Mouse (Mus musculus) stomach, postnatal 0 days (tissue): Measurements from ENCODE around the gene Nectin1. TPM values are rescaled to one million over a fixed set of nuclear protein-coding genes. Genes with fewer than 3 reads are reported as not detected.

ENCODE experiments used
- ATAC-seq: fragments of 200-750 bp; cut with Nextera tagmentation; 2 replicates; pipeline ENCODE4 v1.8.0; 2017; ENCODE audit not compliant: low FRiP score, low TSS enrichment
- DNase-seq: peaks from one replicate; pipeline ENCODE4 v3.0.0-alpha.2; 2016; ENCODE audit warnings: low spot score
- H3K27ac ChIP-seq: fragments of 300-500 bp; sonication (generic); replicated peaks from 2 replicates; pipeline ENCODE4 v1.5.1; 2014; ENCODE audit warnings: mild to moderate bottlenecking, control low read depth
- H3K27me3 ChIP-seq: fragments of 300-500 bp; sonication (generic); 2 replicates; pipeline ENCODE4 v1.6.1; 2014; ENCODE audit warnings: low read length; ENCODE audit not compliant: control insufficient read depth, insufficient read depth
- H3K36me3 ChIP-seq: fragments of 300-500 bp; sonication (generic); 2 replicates; pipeline ENCODE4 v1.6.1; 2014; ENCODE audit warnings: low read length, mixed read lengths; ENCODE audit not compliant: control insufficient read depth, insufficient read depth
- H3K4me1 ChIP-seq: fragments of 300-500 bp; sonication (generic); replicated peaks from 2 replicates; pipeline ENCODE4 v1.6.1; 2014; ENCODE audit warnings: antibody characterized with exemption; ENCODE audit not compliant: control insufficient read depth, insufficient read depth
- H3K4me2 ChIP-seq: fragments of 300-500 bp; sonication (generic); replicated peaks from 2 replicates; pipeline ENCODE4 v1.6.1; 2014; ENCODE audit warnings: low read depth, mild to moderate bottlenecking, control low read depth, moderate library complexity
- H3K4me3 ChIP-seq: fragments of 300-500 bp; sonication (generic); 2 replicates; pipeline ENCODE4 v1.5.1; 2014; ENCODE audit warnings: low read depth, low read length, control low read depth
- H3K9ac ChIP-seq: fragments of 300-500 bp; sonication (generic); 2 replicates; pipeline ENCODE4 v1.6.1; 2014; ENCODE audit warnings: mild to moderate bottlenecking, low read length, control low read depth, mixed read lengths
- H3K9me3 ChIP-seq: fragments of 300-500 bp; sonication (generic); 2 replicates; pipeline ENCODE4 v1.6.1; 2016; ENCODE audit warnings: low read length; ENCODE audit not compliant: control insufficient read depth
- CTCF ChIP-seq: IDR thresholded peaks from 2 replicates; pipeline ENCODE4 v1.5.1; 2016; ENCODE audit warnings: antibody characterized with exemption, low read depth, mild to moderate bottlenecking, moderate library complexity
- EP300 ChIP-seq: optimal IDR thresholded peaks from 2 replicates; pipeline ENCODE3; 2016; ENCODE audit warnings: antibody characterized with exemption
- WGBS: fragments of 180-500 bp; shearing (Covaris S2); extraction: QIAGEN DNeasy Blood & Tissue Kit; methylation state at CpG from one replicate; pipeline ENCODE4 v1.1.7; 2014; 5-methylcytosine and 5-hydroxymethylcytosine counted together
- polyA plus RNA-seq: library from polyadenylated mRNA; unstranded; fragments of >200 nt; fragmentation: Nextera tagmentation; extraction: Ambion mirVana; gene quantifications from 2 replicates; pipeline ENCODE4 v1.2.1, GENCODE M21; 2015

The Nectin1 gene
- 5.9 and 6.7 TPM in 2 replicates for polyA plus RNA-seq

DNA sequence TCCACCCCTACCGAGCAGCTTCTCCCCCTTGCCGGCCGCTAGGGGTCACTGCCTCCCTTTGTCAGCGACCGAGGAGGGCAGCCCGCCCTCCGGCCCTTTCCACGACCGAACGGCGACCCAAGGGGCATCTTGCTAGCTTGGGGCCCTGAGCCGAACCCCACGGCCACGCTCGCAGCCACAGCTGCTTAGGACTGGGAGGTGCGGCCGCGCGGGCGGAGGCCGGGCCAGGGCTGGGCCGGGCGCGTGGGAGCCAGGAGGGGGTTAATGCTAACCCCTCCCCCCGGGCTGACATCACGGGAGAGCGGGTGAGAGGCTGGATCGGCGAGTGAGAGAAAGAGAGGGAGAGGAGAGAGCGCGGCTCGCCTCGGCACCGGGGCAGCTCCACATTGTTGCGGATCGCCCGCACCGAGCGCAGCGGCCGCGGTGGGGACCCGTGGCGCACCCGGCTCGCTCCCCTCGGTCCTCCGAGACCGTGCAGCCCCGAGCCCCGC, at the start of gene Nectin1:
TSS of gene Nectin1 (plus strand) at position 338 of the 491 bp plus-strand sequence.
- Histone ChIP-seq H3K27me3 (no peaks in the 10 kb centered on the region), H3K27ac (peak within 1 kb of the TSS; percentile 94), H3K4me2 (peak within 1 kb of the TSS; percentile 99), H3K9ac (peak within 1 kb of the TSS; percentile 79), H3K36me3 (no peaks in the 10 kb centered on the region), H3K9me3 (no peaks in the 10 kb centered on the region), H3K4me3 (peak within 1 kb of the TSS; percentile 86), H3K4me1 (no peaks in the 10 kb centered on the region)
- ATAC-seq (peak; percentile 90), DNase-seq (peak; percentile 90)
- TF ChIP-seq EP300 (no peak), CTCF (peak; percentile 93)
- under 1% methylated on average over 39 of the region's 51 CpGs for WGBS

DNA sequence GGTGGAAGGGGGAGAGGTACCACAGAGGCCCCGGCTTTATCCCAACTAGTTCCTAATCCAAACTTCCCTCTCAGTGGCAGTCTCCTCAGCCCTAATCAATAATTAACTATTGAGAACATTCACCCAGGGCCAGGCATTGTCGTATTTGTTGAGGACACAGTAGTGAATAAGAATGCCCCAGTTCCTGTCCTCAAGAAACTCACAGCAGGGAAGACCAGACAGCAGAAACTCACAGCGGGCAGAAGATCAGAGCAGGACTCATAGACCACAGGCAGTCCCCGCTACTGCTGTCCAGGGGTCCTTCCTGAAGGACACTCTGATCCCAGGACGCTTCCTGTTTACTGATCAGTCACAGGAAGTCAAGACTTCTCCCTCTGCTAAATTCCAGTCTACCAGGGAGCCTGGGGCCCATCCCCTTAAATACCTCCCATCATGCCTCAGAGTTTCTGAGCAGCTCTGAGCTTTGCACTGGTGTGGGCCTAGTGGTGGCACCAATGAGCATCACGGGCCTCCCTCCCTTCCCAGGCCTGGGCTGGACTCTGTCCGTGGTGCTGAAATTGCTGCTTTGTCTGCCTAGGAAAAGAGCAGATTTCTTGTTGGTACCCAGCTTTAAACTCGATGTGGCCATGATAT, 45.6 kb upstream of the Nectin1 start:
- DNase-seq, result peak; percentile 87
- Histone ChIP-seq H3K4me2 (no peak overlapping the region), H3K36me3 (no peaks in the 10 kb centered on the region), H3K9ac (no peak overlapping the region), H3K27me3 (no peaks in the 10 kb centered on the region), H3K4me1 (no peaks in the 10 kb centered on the region), H3K9me3 (no peaks in the 10 kb centered on the region), H3K27ac (no peak overlapping the region), H3K4me3 (no peak overlapping the region)
- TF ChIP-seq EP300 (no peak), CTCF (peak; percentile 59)
- ATAC-seq, result peak; percentile 57; the same call in 1 of the 2 replicates
- 7% methylated on average over 8 of the region's 8 CpGs for WGBS

DNA sequence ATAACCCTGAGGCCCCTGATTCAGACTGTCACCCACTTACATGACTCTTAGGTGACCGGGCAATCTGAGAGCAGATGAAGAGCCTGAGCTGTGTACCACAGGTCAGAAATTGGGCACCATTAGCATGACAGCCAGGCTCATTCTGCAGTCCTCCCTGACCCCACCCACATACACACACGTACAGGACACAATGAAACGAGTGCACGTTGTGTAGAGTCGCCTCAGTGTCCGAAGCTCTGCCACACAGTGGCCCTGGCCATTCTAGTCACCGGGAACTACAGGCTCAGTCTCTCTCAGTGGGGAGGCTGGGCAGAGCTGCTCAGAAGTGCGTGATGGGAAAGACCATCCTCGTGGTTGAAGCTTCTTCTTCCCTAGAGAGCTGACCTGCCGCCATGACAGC, 44.9 kb upstream of the Nectin1 start:
- Histone ChIP-seq H3K27ac (no peak overlapping the region), H3K27me3 (no peaks in the 10 kb centered on the region), H3K9me3 (no peaks in the 10 kb centered on the region), H3K4me3 (no peak overlapping the region), H3K36me3 (no peaks in the 10 kb centered on the region), H3K4me2 (no peak overlapping the region), H3K9ac (no peak overlapping the region), H3K4me1 (no peaks in the 10 kb centered on the region)
- ATAC-seq (no peak), DNase-seq (no peak)
- WGBS, result 84% methylated on average over 10 of the region's 10 CpGs
- TF ChIP-seq EP300, result no peak
- no peak for TF ChIP-seq CTCF

DNA sequence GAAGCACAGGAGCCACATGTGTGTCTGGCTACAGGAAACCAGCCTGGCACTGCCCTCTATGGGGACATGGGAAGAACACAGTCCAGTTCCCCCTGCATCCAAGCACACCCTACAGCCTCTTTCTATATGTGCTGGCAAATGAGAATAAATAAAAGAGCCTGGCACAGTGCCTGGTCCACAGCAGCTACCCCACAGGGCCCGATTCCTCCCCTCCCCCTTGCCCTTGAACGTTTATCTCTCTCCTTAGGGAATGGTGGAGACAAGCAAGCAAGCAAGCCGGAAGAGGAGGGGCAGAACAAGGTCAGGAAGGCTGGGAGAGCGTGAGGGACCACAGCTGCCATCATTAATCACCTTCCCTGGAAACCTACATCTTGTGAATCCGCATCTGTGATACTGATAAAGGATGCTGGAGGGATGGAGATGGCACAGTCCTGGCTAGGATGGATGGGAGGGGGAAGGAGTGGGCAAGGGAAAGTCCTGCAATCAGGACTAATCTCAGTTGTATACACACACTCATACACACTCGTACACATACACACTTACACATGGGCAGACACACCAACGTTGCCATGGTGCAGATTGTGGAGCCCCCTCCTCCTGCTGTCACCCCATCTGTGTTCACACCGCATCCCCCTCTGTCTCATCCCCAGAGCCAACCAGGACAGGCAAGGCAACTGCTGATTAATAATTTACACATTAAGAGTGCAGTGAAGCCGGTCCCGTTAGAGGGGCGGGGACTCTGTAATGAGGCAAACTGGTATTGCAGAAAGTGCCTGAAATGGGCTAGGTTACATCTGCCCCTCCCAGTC, 44.2 kb upstream of the Nectin1 start:
- Histone ChIP-seq H3K4me2 (no peak overlapping the region), H3K9ac (no peak overlapping the region), H3K9me3 (no peaks in the 10 kb centered on the region), H3K27me3 (no peaks in the 10 kb centered on the region), H3K27ac (no peak overlapping the region), H3K4me3 (no peak overlapping the region), H3K36me3 (no peaks in the 10 kb centered on the region), H3K4me1 (no peaks in the 10 kb centered on the region)
- TF ChIP-seq EP300 (no peak), CTCF (no peak)
- no peak for ATAC-seq
- 51% methylated on average over 11 of the region's 11 CpGs for WGBS
- DNase-seq, result no peak

DNA sequence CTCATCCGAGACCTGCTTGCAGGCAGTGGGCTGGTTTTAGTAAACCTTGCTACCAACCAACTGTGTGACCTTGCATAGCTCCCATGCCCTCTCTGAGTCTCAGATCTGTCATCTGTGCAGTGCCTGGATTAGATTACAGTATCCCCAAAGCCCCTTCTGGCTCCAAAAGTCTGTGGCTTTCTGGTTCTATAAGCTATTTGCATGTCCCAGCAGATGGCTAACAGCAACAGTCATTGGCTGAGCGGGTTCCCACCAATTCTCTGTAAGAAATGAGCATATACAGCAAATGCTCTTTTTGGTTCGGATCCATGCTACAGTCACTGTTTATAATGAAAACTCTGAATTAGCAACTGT, 43.6 kb upstream of the Nectin1 start:
- TF ChIP-seq EP300 (no peak), CTCF (no peak)
- Histone ChIP-seq H3K9me3 (no peaks in the 10 kb centered on the region), H3K27me3 (no peaks in the 10 kb centered on the region), H3K4me2 (no peak overlapping the region), H3K4me3 (no peak overlapping the region), H3K9ac (no peak overlapping the region), H3K27ac (no peak overlapping the region), H3K4me1 (no peaks in the 10 kb centered on the region), H3K36me3 (no peaks in the 10 kb centered on the region)
- ATAC-seq, result no peak
- 55% methylated on average over 3 of the region's 3 CpGs for WGBS
- no peak for DNase-seq

DNA sequence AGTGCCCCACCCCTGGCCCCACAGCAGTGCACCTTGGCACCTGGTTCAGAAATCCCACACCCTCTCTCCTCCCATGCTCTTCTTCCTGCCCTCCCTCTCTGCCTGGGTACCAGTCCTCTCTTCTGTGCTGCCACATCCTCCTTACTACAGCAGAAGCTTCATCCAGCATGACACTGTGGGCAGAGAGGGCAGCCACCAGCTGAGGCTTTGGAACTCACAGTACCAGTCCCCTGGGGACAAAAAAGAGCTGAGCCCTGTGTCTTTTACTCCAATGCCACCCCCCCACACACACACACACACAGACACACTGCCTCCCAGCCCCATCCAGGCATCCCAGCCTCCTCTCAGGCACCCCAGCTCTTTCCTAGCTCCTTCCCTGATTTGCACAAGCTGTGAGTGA, 42.0 kb upstream of the Nectin1 start:
- Histone ChIP-seq H3K9ac (no peak overlapping the region), H3K27me3 (no peaks in the 10 kb centered on the region), H3K4me1 (no peaks in the 10 kb centered on the region), H3K4me3 (no peak overlapping the region), H3K9me3 (no peaks in the 10 kb centered on the region), H3K36me3 (no peaks in the 10 kb centered on the region), H3K27ac (no peak overlapping the region), H3K4me2 (no peak overlapping the region)
- no peak for ATAC-seq
- TF ChIP-seq CTCF (no peak), EP300 (no peak)
- no peak for DNase-seq
